Comparison of ENCODE assay signal across 28 mouse cellular contexts in the genomic region with DNA sequence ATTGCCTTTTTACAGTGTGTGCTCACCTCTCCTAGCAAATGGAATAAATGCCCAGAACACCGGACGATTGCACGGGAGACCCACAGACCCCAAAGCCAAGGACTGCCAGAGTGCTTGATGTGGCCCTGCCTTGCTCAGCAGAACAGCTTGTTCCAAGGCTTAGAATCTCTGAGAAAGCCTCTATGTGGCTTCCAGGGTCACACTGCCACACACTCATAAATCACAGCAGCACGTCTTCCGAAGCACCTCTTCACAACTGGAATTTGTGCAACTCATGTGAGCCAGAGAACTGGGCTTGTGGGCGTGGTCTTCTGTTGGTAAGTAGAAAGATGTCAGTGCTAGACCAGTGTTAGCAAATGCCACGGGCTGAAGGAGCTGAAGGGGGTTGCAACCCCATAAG. TPM values are rescaled to one million over a fixed set of nuclear protein-coding genes. Genes with fewer than 3 reads are reported as not detected.
"Had no signal": no experiment of that assay in that cellular context is flagged by ENCODE, and none has a peak within 500 bp of the region (broad histone marks: within the 10 kb centered on the region; RNA-seq: fewer than 3 reads in every experiment).

No protein-coding gene starts in this region.

- H3K4me3 ChIP-seq: kidney, embryonic 15.5 days; limb, embryonic 12.5 days; limb, embryonic 15.5 days had no signal

- H3K36me3 ChIP-seq: kidney, embryonic 15.5 days; limb, embryonic 12.5 days; limb, embryonic 15.5 days had no signal

- H3K4me2 ChIP-seq: kidney, embryonic 15.5 days; limb, embryonic 12.5 days; limb, embryonic 15.5 days; liver, embryonic 11.5 days; midbrain, embryonic 11.5 days had no signal

- ATAC-seq: intestine, postnatal 0 days; liver, postnatal 0 days had no signal

- H3K27me3 ChIP-seq: limb, embryonic 15.5 days had no signal

- H3K9me3 ChIP-seq: kidney, embryonic 15.5 days; limb, embryonic 12.5 days; limb, embryonic 15.5 days had no signal

- H3K9ac ChIP-seq: kidney, embryonic 15.5 days; limb, embryonic 12.5 days; limb, embryonic 15.5 days; liver, embryonic 14.5 days; liver, postnatal 0 days had no signal

- DNase-seq: kidney, adult 2 months; kidney, postnatal 10 days; kidney, postnatal 36 days; left cerebral cortex, postnatal 4 days; liver, postnatal 0 days; midbrain, embryonic 14.5 days; thymus, adult 2 months; thymus, postnatal 14 days; thymus, postnatal 4 days had no signal

- H3K27ac ChIP-seq: kidney, embryonic 15.5 days; limb, embryonic 12.5 days; limb, embryonic 15.5 days; liver, embryonic 14.5 days had no signal

RNA-seq across cellular contexts. Expression of a gene that starts 55.8 kb away (rescaled TPM):
- total RNA-seq: layer of hippocampus, adult 8-10 months; layer of hippocampus, postnatal 14 days; left cerebral cortex, adult 8-10 months; left cerebral cortex, postnatal 14 days; left cerebral cortex, postnatal 4 days; megakaryocyte progenitor cell, adult 5-6 weeks; megakaryocyte-erythroid progenitor cell, adult 5-6 weeks; midbrain, postnatal 0 days had no signal
- polyA plus RNA-seq: intestine, postnatal 0 days; kidney, adult 2 months; kidney, embryonic 15.5 days; limb, embryonic 12.5 days; limb, embryonic 15.5 days; liver, embryonic 11.5 days; liver, embryonic 14.5 days; liver, postnatal 0 days; midbrain, embryonic 14.5 days; midbrain, postnatal 0 days; neural tube, embryonic 11.5 days; neural tube, embryonic 14.5 days; small intestine, adult 2 months; spleen, adult 2 months; stomach, embryonic 16.5 days; thymus, adult 2 months had no signal

RNA-seq across cellular contexts. Expression of a gene that starts 57.2 kb away (rescaled TPM):
- total RNA-seq: left cerebral cortex, postnatal 4 days had no signal
- polyA plus RNA-seq: intestine, postnatal 0 days; kidney, embryonic 15.5 days; limb, embryonic 15.5 days; liver, embryonic 11.5 days; liver, embryonic 14.5 days; liver, postnatal 0 days; midbrain, embryonic 11.5 days; midbrain, embryonic 14.5 days; midbrain, postnatal 0 days; neural tube, embryonic 11.5 days; neural tube, embryonic 14.5 days; small intestine, adult 2 months; spleen, adult 2 months; stomach, embryonic 16.5 days had no signal

RNA-seq across cellular contexts. Expression of a gene that starts 59.2 kb away (rescaled TPM):
- total RNA-seq: layer of hippocampus, adult 8-10 months; layer of hippocampus, postnatal 14 days; left cerebral cortex, adult 8-10 months; left cerebral cortex, postnatal 14 days; left cerebral cortex, postnatal 4 days; megakaryocyte progenitor cell, adult 5-6 weeks; megakaryocyte-erythroid progenitor cell, adult 5-6 weeks; midbrain, postnatal 0 days had no signal
- polyA plus RNA-seq: intestine, postnatal 0 days; kidney, embryonic 15.5 days; limb, embryonic 12.5 days; limb, embryonic 15.5 days; liver, embryonic 11.5 days; liver, embryonic 14.5 days; liver, postnatal 0 days; midbrain, embryonic 14.5 days; midbrain, postnatal 0 days; neural tube, embryonic 11.5 days; neural tube, embryonic 14.5 days; small intestine, adult 2 months; spleen, adult 2 months; stomach, embryonic 16.5 days had no signal
